Mouse (Mus musculus) ovary, adult 18-20 months (tissue): ENCODE measurements around the gene Capns1.
"Not testable (repeated sequence)": the region's sequence is repeated elsewhere in the genome, so short reads cannot be mapped to it uniquely, and the experiment has no call there.

Source experiments
- DNase-seq: peaks from one replicate; pipeline ENCODE4 v3.0.0; 2022; ENCODE audit warnings: low spot score, mixed read lengths

Gene Capns1

DNA sequence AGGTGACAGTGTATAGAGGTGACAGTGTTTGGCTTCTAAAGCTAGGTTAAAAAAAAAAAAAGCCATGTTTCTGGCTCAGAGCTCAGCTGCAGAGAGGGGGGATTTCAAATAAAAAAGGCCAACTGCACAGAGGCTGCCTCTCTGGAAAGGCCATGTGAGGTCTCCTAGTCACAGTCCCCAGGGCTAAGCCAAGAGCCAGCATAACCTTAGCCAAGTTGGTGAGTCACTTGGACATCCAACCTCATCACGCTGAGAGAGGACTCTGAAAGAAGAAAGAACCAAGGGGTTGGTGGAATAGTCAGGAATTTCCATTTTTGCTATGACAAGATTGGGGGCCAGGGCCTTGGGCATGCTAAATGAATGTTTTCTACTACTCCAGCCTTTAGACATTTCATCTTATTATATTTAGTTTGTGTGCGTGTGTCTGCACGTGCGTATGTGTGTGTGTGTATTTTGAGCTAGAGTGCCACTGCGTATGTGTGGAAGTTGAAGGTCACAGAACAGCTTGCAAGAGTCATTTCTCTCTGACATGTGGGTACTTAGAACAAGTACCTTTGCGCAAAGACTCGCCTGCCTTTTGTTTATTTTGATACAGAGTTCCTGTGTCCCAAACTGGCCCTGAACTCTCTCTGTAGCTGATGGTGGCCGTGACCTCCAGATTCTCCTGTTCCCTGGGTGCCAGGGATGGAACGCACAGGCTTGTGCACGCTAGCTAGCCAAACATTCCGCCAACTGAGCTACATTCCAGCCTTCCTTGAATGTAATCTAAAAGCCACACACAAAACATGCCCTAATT, 4.5 kb upstream of the Capns1 start:
- no peak for DNase-seq

DNA sequence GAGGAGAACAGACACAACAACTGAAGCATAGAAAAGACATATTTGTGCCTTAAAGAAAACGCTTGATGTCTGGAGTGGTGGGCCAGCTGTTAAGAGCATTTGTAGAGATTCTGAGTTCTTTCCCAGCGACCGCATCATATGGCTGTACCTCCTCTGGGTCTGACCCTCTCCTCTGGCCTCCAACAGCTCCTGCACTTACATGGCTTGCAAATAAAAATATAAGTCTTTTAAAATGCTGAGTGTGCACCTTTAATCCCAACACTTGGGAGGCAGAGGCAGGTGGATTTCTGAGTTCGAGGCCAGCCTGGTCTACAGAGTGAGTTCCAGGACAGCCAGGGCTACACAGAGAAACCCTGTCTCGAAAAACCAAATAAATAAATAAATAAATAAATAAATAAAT, 2.0 kb upstream of the Capns1 start:
- DNase-seq = not testable (repeated sequence)

DNA sequence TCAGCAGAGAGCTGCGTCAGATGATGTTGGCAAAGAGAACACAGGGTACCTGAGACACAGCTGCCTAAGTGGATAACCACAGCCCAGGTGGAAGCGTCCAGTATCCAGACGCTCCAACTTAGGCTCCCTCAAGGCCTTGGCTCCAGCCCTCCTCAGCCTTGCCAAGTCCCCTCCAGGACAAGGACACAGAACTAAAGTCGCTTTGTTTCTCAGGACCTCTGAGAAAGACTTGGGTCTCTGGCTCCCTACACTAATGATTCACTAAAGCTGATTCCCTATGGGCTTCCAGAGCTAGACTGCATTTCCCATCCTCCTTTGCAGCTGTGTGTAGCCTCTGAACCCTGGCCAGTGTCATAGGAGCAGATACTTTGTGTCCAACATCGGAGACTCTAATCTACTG, 1.6 kb upstream of the Capns1 start:
- DNase-seq = no peak

DNA sequence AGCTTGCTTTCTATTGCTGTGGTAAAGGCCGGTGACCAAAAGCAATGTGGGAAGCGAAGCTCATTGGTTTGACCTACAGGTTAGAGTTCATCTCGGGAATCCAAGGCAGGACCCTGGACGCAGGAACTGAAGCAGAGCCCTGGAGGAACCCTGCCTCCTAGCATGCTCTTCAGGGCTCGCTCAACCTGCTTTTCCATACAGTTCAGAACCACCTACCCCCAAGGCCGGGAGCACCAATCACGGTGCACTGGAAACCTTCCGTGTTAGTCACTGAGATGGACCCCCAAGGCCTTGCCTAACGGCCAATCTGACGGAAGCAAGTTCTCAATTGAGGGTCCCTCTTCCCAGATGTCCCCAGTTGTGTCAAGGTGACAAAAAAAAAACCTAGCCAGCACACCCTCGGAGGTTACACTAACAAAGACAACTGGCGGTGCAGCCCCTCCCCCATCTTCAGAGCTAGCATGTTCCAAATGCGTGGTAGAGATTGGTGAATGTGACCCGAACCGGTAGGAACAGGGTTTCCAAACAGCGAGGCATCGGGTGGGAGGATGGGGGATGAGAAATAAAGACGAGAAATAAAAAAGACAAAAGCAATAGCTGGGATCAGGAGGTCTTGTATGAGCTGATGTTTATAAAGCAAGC, 1.0 kb upstream of the Capns1 start:
- DNase-seq = no peak

DNA sequence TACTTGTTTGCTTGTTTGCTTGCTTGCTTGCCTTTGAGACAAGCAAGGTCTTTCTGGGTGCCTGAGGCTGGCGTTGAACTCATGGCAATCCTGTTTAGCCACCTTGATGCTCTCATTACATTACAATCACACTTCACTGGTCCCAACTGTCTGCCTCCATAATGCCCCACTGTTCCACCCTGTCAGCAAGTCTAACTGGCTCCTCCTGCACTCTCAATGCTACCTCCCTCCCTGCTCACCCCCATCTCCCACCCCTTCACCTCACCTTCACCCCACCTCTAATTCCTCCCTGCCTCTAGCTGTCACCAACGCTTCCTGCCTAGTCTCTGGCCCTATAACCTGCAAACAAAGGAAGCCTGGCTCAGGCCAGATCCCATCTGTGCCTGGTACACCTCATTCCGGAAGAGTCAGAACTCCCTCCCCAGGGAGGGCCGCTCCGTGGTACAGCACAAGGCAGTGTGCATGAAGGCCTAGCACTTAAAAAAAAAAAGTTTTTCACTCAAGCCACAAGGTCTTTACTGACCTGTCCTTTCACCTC, 950 bp downstream of the Capns1 start:
- no peak for DNase-seq

DNA sequence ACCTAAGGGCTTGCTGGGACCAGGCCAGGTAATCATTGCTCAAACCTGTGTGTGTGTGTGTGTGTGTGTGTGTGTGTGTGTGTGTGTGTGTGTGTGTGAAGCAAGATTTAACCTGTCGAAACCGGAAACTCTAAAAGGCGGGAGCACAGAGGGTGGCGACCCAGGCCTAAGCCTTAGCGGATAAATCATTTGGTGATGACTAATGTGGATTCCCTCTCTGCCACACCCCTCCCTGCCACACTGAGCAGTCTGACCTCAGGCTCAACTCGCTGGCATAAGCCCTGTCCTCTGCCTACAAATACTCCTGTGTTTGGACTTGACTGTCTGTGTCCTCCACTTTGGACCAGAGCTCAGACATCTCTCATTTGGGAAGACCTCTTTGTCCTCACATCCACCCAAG, 2.4 kb downstream of the Capns1 start:
- no peak for DNase-seq

DNA sequence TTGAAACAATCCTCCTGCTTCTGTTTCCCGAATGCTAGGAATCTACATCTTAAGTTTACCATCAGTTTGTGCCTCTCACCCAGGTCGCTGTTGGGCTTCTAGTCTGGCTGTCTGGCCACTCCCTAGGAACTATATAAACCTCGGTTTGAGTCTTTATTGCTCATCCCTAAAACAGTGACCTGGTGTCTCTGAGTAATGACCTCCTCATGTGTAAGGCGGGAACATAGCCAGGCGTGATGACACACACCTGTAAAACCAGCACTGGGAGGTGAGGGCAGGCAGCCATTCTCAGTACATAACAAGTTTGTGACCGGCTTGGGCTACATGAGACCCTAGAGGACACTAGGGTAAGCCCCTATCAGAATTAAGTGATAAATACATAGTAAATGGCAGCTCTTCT, 3.1 kb downstream of the Capns1 start:
- no peak for DNase-seq

DNA sequence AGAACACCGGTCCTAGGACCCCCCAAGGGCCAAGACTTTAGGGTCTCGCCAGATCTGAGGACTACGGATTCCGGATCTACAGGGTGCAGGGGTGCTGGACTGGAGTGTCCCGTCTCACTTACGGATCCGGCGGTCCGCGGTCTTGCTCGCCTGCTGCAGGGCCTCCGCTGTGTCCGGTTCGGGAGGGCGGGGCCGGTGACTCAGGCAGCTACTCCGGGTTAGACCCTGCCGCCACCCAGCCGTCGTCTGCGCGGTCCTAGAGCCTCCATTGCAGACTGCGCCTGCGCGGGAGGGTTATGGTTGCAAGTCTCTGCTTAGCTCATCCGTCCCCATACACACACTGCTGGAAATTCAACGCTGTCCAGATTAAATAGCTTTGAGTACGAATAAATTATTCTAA, 3.7 kb downstream of the Capns1 start:
- peak; percentile 93 for DNase-seq

DNA sequence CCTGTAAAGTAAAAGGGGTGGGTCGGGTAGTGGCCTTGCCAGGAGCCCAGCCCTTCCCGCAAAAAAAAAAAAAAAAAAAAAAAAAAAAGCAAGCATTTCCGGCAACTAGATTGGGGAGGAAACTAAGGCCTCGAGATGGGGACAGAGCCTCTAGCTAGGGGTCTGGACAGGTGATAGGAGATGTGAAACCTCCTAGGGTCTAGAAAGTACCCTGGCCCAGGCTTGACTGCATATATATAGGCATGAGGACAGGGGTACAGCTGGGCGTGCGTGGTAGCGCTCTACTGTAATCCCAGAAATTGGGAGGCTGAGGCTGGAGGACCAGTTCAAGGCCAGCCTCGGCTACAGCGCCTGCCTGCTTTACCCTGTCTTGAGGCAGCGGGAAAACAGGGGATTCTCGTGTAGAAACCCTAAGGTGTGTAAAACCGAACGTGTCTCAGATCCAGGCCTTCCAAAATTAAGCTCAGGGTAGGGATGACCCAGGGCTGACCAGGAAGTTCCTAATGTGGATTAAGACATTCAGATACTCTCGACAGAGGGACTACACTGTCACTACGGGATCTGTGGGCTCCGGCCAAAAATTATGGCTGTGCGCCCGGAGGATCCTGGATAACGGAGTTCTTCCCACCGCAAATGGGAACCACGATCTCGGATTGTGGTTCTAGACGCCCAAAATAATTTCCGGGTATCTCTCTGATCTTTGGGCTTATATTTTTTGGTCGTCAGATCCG, 4.3 kb downstream of the Capns1 start:
- DNase-seq = no peak

DNA sequence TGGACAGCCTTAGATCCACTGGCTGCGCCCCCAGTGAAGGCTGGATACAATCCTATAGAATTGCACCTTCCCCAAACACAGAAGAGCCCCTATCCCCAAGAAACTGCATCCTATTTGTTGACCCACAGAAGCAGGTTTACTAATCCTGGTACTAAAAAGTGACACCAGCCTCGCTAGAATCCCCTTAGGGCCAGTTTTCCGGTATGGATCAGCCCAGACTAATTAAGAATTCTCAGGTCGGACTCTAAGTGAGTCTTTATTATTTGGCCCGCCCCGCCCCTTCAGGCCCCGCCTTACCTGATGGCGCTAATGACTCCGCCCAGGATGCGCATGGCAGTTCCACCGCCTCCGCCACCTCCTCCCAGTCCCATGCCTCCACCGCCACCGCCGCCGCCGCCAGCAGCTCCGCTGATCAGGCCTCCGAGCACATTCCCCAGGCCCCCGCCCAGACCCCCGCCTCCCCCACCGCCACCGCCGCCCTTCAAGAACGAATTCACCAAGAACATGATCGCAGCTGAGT, 5.0 kb downstream of the Capns1 start:
- peak; percentile 72 for DNase-seq

DNA sequence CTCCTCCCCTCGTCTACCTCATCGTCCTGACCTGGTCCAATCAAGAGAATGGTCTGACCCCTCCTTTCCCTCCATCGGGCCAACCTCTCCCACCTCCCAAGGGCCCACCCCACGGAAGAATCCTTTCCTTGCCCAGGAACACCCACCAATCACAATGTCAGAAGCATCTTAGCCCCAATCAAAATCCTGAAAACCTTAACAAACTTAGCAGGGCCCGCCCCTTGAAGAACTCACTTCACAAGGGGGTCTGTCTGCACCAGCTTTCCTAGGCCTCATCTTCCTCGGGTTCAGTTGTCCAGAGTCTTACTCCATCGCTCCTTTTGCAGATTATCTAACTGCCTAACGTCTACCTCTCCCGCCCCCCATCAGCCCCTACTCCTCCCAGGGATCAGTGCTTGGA, 5.6 kb downstream of the Capns1 start:
- DNase-seq = no peak

DNA sequence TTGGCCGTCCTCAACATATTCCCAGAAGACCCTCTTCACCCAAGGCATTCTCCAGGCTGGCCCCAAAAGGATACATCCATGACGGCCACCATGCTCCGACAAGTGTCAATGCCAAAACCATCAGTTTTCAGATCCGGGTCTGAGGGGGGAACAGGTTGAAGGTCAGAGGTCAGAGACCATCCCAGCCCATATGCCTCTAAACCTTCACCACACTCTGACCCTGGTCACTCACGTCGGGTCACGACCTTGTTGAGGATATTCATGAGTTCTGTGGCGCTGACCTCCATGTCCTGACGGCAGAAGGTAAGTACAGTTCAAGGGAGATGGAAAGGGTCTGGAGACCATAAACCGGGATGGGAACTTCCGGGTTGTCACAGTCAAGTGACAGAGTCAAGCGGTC, 6.5 kb downstream of the Capns1 start:
- DNase-seq = no peak

DNA sequence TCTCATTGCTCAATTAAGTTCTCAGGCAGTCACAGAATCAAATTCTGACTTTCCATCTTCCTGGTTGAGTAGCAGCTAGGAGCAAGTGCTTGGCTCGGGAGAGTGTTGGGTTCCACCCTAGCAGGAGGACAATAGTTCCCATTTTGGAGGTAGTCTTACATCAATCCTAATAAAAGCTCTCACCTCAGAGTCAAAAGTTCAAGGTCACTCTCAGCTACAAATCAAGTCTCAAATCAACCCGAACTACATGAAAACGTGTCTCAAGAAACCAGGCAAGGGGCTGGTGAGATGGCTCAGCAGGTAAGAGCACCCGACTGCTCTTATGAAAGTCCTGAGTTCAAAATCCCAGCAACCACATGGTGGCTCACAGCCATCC, 9.5 kb downstream of the Capns1 start:
- DNase-seq = no peak

DNA sequence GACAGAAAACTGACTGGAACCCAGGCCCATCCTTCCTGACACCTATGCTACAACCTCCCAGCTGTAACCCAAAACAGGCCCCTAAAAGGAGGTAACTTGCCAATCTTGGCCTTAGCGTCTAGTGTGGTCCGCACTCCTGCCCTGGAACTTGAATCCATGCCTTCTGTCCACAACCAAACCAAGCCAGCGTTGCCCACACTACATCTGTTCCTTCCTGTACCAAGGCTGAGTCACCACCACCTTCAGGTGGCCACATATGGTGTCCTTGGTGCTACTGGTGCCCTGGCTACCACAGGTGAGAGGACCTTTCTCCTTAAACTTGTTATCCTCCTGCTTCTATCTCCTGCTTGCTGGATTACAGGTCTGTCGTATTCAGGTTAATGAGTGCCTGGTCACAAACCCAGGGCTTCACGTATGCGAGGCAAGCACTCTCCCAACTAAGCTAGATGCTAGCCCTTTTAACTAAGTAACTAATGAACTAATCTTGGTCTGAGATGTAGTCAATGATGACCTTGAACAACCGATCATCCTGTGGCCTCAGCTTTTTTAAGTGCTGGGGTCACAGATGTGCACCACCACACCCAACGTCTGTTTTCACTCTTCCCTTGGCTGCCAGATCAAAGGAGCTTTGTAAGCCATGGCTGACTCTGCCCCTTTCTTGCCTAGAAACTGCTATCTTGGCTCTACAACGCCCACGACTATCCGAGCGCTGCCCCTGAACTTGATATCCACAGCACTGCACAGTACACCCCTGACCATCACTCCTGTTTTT, 10.1 kb downstream of the Capns1 start:
- DNase-seq = no peak

DNA sequence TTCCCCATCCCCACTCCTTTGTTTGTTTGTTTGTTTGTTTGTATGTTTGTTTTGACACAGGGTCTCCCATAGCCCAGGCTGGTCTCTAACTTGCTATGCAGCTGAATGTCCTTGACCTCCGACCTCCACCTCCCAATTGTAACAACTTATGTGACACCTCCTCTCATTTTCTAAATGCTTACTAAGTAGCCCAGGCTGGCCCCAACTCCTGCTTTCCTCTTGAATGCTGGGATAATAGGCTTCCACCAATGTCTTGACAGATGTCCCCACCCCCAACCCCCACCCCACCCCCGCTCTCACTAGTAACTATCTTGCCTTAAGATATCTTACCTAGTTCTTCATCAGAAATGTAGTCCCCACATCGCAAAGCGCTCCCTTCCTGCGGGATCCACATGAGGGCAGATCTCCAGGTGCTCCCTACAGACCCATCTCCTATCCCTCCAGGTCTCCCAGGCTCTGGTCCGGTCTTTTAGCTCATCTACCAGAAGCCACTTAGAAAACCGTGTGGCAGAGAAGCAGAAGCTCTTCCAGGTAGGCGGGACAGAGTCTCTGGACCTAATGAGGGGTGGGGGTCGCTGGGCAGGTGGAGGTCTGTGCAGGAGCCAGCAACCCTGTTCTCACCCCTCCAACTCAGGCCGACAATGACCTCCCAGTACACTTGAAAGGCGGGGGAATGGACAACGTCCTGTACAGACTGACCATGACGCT, 13.8 kb downstream of the Capns1 start:
- no peak for DNase-seq

DNA sequence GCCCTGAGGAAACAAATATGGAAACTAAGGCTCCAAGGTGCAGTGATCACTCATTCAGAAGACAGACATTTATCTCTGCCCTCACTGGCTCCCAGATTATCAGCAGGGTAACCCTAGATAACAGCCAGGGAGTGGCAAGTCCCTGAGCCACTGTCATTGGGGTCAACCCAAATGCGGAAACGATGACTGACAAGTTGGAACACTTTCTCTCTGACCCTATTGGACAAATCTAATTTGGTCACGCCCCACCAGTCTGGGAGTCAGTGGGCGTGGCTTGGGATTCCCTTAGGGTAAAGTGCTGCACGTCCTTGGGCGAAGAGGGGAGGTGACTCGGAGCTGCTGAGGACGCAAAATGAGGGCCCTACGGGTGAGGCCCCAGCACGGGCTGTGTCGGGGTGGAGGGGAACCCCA, 14.7 kb downstream of the Capns1 start, which contains the start of gene Cox7a1:
Cox7a1 (plus strand) TSS at position 266 of the 411 bp plus-strand sequence.
- peak; percentile 85 for DNase-seq

DNA sequence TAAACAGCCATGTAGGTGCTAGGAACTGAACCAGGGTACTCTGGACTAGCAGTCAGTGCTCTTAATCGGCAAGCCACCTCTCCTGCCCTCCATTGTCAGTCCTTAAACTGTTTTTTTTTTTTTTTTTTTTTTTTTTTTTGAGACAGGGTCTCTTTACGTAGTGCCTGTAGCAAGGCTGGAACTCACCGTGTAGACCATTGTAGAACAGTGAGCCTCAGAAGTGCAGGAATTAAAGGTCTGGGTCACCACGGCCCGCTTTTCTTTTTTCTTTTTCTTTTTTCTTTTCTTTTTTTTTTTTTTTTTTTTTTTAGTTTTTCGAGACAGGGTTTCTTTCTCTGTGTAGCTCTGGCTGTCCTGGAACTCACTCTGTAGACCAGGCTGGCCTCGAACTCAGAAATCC, 15.4 kb downstream of the Capns1 start:
- DNase-seq = not testable (repeated sequence)

DNA sequence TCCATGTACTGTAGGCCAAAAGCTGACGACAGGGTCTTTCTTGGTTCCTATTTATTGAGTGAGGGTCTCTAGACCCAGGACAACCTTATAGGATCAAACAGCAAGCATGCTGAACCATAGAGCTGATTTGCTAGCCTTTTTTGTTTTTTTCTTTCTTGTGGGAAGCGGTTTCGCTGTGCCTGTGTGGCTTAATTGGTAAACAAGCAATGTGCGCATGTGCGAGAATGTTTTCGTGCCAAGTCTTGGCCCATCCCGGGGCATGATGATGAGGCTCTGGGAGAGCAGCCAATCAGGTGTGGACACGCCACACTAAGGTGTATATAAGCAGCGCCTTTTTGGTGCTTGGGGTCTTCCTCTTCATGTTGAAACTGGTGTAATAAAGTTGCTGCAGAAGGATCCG, 16.7 kb downstream of the Capns1 start:
- DNase-seq = not testable (repeated sequence)

DNA sequence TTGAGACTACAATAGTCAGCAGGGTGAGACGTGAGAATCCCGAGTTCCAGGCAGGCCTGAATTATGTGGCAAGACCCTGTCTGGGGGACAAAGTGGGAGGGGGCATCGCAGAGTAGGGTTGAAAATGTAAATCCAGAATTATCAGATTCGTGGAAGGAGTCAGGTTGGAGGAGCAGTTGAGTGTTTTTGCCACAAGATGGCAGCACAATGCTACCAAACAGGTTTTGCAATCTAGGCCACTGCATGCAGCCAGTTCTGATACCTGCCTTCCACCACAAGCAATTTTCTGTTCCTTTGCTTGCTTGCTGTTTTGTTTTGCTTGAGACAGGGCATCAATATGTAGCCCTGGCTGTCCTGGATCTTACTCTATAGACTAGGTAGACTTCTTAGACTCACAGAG, 17.3 kb downstream of the Capns1 start:
- DNase-seq = no peak

DNA sequence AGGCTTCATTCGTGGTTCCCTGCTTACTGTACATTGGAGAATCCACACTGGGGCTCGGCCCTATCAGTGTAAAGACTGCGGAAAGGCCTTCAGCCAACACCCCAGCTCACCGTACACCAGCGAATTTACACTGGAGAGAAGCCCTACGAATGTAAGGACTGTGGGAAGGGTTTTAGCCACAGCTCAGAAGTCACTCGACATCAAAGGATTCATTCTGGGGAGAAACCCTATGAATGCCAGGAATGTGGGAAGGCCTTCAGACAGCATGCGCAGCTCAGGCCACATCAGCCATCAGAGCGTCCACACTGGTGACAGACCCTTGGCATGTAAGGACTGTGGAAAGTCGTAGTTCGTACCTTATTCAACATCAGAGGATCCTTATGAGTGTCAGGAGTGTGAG, 20.4 kb downstream of the Capns1 start:
- DNase-seq = no peak

DNA sequence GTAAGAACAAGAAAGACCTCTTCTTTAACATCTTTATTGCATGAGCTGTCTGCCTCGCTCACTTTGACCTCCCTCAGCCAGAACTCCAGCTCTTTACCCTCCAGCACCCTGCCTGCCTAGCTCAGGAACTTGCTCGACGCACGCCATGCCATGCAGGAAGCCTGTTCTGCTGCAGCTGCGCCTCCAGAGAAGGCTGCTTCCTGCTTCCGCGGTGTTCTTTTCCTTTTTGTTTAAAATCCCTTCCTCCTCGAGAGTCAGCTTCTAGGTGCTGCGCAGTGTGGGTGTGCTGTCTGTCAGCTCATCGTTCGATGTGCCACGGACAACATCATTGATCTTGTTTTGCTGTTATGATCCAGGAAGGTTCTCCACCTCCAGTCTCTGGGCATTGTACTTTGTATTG, 22.1 kb downstream of the Capns1 start:
- DNase-seq = no peak
